9 mouse cellular contexts compared by ENCODE assay signal in the genomic region with DNA sequence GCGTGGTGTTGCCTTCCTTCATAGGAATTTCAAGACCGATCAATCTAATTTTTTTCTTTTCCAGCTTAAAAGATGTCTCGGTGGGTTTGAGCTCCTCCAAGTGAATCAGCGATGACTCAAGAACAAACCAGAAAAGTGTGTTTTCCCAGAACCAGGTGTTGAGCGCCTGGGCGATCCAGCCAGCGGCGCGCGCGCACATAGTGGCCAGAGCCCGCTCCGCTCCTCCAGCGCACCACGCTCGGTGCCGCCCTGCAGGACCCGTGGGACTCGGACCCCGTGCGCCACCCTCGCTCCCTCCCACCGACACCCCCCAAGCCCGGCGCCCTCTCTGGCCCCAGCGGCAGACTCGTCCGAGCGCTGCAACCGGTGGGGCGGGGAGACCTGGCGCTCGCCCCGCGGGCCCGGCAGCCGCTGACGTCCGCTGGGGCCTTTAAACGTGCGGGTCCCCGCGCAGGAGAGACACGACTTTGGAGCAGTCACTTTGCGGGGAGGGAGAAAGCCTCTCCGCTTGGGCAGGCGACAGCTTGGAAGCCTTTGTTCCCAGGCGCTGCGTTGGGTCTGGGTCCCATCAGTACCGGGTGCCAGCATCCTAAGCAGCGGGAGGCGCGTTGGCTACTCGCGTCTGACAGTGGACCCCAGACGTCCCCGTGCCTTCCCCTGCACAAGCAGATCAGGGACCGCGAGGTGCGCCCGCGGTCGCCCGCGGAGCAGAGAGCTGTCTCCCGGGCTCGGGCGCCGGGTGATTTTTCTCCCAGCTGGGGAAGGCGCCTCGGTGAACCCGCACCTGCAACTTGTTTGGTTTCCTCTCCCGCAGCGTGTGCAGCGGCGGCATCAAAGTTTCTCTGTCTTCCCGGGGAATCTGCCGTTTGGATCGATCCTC. TPM values are rescaled to one million over a fixed set of nuclear protein-coding genes. Genes with fewer than 3 reads are reported as not detected.
A peak's percentile ranks its signal among the peaks of the same experiment; 100 is the strongest.
DNase-seq lines count a peak whose midpoint lies in the region; ATAC-seq and TF ChIP-seq lines count a peak whose summit lies in the region.
"Had no signal": no experiment of that assay in that cellular context is flagged by ENCODE, and none has a peak within 500 bp of the region (broad histone marks: within the 10 kb centered on the region; RNA-seq: fewer than 3 reads in every experiment).

A gene (plus strand): TSS at position 377 of the 880 bp plus-strand sequence.

- peak within 1 kb of the TSS; percentile 72 for H3K4me3 ChIP-seq in embryonic facial prominence, embryonic 10.5 days
- H3K4me3 ChIP-seq in heart, postnatal 0 days (ENCODE audit: low read depth, low read length) = peak within 1 kb of the TSS; percentile 55
- H3K4me3 ChIP-seq in limb, embryonic 13.5 days = peak within 1 kb of the TSS; percentile 63

- TF ChIP-seq CTCF in heart, postnatal 0 days (IDR thresholded peaks at IDR 0.05; ENCODE audit: low read depth) = no peak

- H3K4me2 ChIP-seq in heart, postnatal 0 days (ENCODE audit: low read depth, low read length) = peak within 1 kb of the TSS; percentile 86
- peak within 1 kb of the TSS; percentile 98 for H3K4me2 ChIP-seq in limb, embryonic 13.5 days (replicated peaks)

- no peak for TF ChIP-seq EP300 in heart, postnatal 0 days (IDR thresholded peaks at IDR 0.05; ENCODE audit: low read depth)

- peak within 1 kb of the TSS; percentile 14; the same call in 1 of the 2 replicates for H3K27ac ChIP-seq in embryonic facial prominence, embryonic 10.5 days (replicated peaks)
- no peak within 1 kb of the TSS for H3K27ac ChIP-seq in heart, postnatal 0 days (ENCODE audit: low read depth)
- H3K27ac ChIP-seq in limb, embryonic 13.5 days = no peak within 1 kb of the TSS

- peaks cover 30% of the 10 kb centered on the region for H3K4me1 ChIP-seq in embryonic facial prominence, embryonic 10.5 days
- no peaks in the 10 kb centered on the region; the same call in 1 of the 2 replicates for H3K4me1 ChIP-seq in heart, postnatal 0 days (ENCODE audit: control insufficient read depth, insufficient read depth)
- peaks cover 28% of the 10 kb centered on the region for H3K4me1 ChIP-seq in limb, embryonic 13.5 days

- H3K36me3 ChIP-seq in embryonic facial prominence, embryonic 10.5 days (replicated peaks) = no peaks in the 10 kb centered on the region
- H3K36me3 ChIP-seq in heart, postnatal 0 days (replicated peaks; ENCODE audit: control insufficient read depth, insufficient read depth, low read length) = no peaks in the 10 kb centered on the region
- no peaks in the 10 kb centered on the region for H3K36me3 ChIP-seq in limb, embryonic 13.5 days

- ATAC-seq in heart, postnatal 0 days (ENCODE audit: insufficient read depth, low read depth) = no peak
- ATAC-seq in limb, embryonic 13.5 days (ENCODE audit: low FRiP score, low read depth) = 0 out of 2 replicates have a peak, but pooled peaks have one; percentile 34

- under 1% methylated on average over 79 of the region's 79 CpGs for WGBS in embryonic facial prominence, embryonic 10.5 days
- WGBS in heart, postnatal 0 days = 1% methylated on average over 76 of the region's 79 CpGs
- WGBS in limb, embryonic 13.5 days = under 1% methylated on average over 78 of the region's 79 CpGs

- no peaks in the 10 kb centered on the region for H3K9me3 ChIP-seq in embryonic facial prominence, embryonic 10.5 days
- no peaks in the 10 kb centered on the region for H3K9me3 ChIP-seq in heart, postnatal 0 days (replicated peaks; ENCODE audit: control insufficient read depth, low read length)
- H3K9me3 ChIP-seq in limb, embryonic 13.5 days = no peaks in the 10 kb centered on the region

- DNase-seq in layer of hippocampus, adult 11-12 months (ENCODE audit: low spot score) = peak; percentile 21
- no peak for DNase-seq in layer of hippocampus, adult 9-10 months (ENCODE audit: low spot score)
- peak; percentile 60 for DNase-seq in embryonic facial prominence, embryonic 10.5 days (ENCODE audit: low spot score)
- no peak for DNase-seq in heart, postnatal 0 days (ENCODE audit: low spot score)
- peak; percentile 55 for DNase-seq in retina, postnatal 1 day
- DNase-seq in c-Kit-positive CD71-positive TER-119-positive erythroid progenitor cells, embryonic 14.5 days (ENCODE audit: low spot score) = no peak
- DNase-seq in thymus, postnatal 10 days (ENCODE audit: low spot score in 2 of 2) = no peak

- no peak within 1 kb of the TSS for H3K9ac ChIP-seq in heart, postnatal 0 days (replicated peaks; ENCODE audit: low read depth, low read length)
- H3K9ac ChIP-seq in limb, embryonic 13.5 days = peak within 1 kb of the TSS; percentile 57

- peaks cover 76% of the 10 kb centered on the region for H3K27me3 ChIP-seq in embryonic facial prominence, embryonic 10.5 days (replicated peaks; ENCODE audit: low read depth, poor library complexity, severe bottlenecking)
- H3K27me3 ChIP-seq in heart, postnatal 0 days (ENCODE audit: control insufficient read depth, insufficient read depth, low read length) = peaks cover 65% of the 10 kb centered on the region
- H3K27me3 ChIP-seq in limb, embryonic 13.5 days = peaks cover 65% of the 10 kb centered on the region

RNA-seq across cellular contexts. Expression of the gene that starts here (rescaled TPM):
- polyA plus RNA-seq in embryonic facial prominence, embryonic 10.5 days (2016; fragmentation: Nextera tagmentation; extraction: Ambion mirVana) = 0.57 and 0.59 TPM in 2 replicates
- total RNA-seq in heart, postnatal 0 days (2014; rRNA removed; ENCODE audit: low replicate concordance) = 0.27 and 0.46 TPM in 2 replicates
- polyA plus RNA-seq in heart, postnatal 0 days (2015; fragmentation: Nextera tagmentation; extraction: Ambion mirVana) = 0.26 and 0.46 TPM in 2 replicates
- 2.6 and 3.2 TPM in 2 replicates for polyA plus RNA-seq in limb, embryonic 13.5 days (2015; fragmentation: Nextera tagmentation; extraction: Ambion mirVana)
- total RNA-seq: common myeloid progenitor, adult 5-6 weeks had no signal

Comparison
In these comparisons a context has a peak if more than half of its experiments do, and no peak if none do; other contexts are left out.
1. DNase-seq: peak in layer of hippocampus, adult 11-12 months (single experiment) and retina, postnatal 1 day (single experiment); none in layer of hippocampus, adult 9-10 months (single experiment), heart, postnatal 0 days (single experiment), c-Kit-positive CD71-positive TER-119-positive erythroid progenitor cells, embryonic 14.5 days (single experiment) and thymus, postnatal 10 days (0 of 2).
2. Peak in DNase-seq, H3K4me3 ChIP-seq and H3K27ac ChIP-seq in embryonic facial prominence, embryonic 10.5 days; RNA of the gene not detected or under 1 TPM.
3. Peak in every context shown above with its lines, with median percentiles within 50 percentile points of each other: H3K4me3 ChIP-seq.